Mouse (Mus musculus) gastrocnemius, postnatal 25 days (tissue): ENCODE measurements around the gene Olfr464. TPM values are rescaled to one million over a fixed set of nuclear protein-coding genes. Genes with fewer than 3 reads are reported as not detected.
"Not testable (repeated sequence)": the region's sequence is repeated elsewhere in the genome, so short reads cannot be mapped to it uniquely, and the experiment has no call there.

Experiments
- DNase-seq: peaks from one replicate; pipeline ENCODE4 v3.0.0; 2022
- long read RNA-seq, 2 experiments: library from polyadenylated mRNA; stranded (forward); transcript quantifications; one replicate each; pipeline ENCODE4 v2.0.0; 2021
- total RNA-seq, 2 experiments: library from RNA; stranded (reverse); gene quantifications; 1 replicate in 1 of 2; 2 replicates in 1 of 2; pipeline ENCODE4 v1.2.3; 2021

Olfr464 gene
- total RNA-seq = not detected
- long read RNA-seq, experiment 1 = 0 reads
- long read RNA-seq, experiment 2 = 0 reads

- no peak for DNase-seq
Observed at GRCm38 (mm10) chr11:87920966-87921365, at the start of gene Olfr464. Gene Olfr464, minus strand, starts transcription at chr11:87920967.

DNA sequence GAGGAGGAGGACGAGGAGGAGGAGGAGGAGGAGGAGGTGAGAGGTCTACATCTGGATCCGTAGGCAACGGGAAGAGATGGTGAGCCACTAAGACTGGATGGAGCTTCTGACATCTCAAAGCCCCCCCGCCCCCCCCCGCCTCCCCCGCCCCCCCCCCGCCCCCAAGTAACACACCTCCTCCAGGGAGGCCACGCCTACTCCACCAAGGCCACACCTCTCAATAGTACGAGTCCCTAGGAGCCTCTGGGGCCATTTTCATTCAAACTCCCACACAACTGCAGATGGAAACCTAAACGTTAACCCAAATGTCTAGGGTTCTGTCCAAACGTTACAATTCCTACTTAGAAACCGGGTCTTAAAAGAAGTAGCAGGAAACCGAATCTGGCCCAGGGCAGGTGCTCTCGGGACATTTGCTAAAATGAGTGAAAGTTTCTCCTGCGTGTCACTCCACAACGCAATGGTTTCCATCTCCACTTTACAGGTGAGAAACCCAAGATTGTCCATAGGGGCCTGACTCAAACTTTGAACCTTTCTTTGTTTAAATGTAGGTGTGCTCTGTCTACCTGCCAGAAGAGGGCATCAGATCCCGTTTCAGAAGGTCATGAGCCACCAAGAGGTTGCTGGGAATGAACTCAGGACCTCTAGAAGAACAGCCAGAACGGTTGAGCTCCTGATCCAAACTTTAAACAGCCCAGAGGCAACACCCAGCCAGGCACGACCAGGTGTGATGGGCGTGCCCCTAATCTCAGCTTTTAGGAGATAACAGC, 47.8 kb upstream of the Olfr464 start:
- DNase-seq = no peak

- peak; percentile 38 for DNase-seq
Observed at GRCm38 (mm10) chr11:87967692-87968289, 47.0 kb upstream of the Olfr464 start.

GRCm38 (mm10) chr11:87966214-87966613, 45.4 kb upstream of the Olfr464 start:
- DNase-seq = no peak

DNA sequence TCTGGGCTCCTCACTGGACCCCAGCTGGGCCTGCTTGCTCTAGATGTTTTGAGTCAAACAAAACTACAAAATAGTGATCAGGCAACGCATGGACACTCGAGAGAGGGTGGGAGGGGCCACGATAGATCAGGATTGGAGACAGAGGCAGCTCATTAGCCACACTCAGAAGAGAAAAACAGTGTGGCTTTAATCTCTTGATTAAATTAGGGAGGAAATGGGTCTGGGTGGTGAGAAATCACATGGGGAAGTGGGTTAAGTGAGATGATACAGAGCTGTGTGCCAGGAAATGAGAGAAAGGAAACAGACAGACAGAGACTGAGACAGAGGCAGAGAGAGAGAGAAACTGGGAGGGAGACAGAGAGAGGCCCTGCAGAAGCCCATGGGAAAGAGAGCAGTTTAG, 44.5 kb upstream of the Olfr464 start:
- DNase-seq = no peak

- DNase-seq = no peak
Observed at GRCm38 (mm10) chr11:87957066-87957465, 36.3 kb upstream of the Olfr464 start.

- no peak for DNase-seq
Observed at GRCm38 (mm10) chr11:87955144-87955543, 34.4 kb upstream of the Olfr464 start.

DNA sequence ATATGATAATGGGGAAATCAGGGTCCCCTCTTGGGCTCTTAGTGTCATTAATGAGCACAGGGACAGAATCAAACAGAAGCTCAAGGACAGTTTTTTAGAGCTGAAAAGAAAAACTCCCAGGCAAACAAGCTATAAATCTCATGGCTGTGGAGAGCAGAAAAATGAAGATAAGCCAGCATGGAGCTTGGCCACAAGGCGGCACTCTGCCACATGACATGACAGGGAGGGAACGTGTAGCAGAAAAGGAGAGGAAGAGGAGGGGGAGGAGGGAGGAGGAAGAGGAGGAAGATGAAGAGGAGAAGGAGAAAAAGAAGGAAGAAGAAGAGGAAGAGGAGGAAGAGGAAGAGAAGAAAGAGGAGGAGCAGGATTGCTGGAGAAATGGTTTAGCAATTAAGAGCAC, 29.2 kb upstream of the Olfr464 start:
- no peak for DNase-seq

DNA sequence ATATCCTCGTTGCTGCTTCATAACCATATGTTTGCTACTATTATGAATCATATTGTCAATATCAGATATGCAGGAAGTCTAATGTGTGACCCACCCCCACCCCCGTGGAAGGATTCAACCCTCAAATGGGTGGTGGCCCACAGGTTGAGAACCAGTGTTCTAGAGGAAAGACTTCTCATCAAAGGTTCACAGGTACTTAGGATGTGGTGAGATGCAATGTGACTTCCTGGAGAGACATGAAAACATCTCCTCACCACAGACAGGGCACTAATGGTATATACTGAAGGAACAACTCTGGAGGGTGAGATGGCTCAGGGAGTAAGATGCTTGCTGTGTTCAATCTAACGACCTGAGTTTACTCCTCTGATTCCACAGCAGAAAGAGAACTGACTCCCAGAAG, 14.7 kb upstream of the Olfr464 start:
- no peak for DNase-seq

GRCm38 (mm10) chr11:87933731-87934130, 13.0 kb upstream of the Olfr464 start:
- no peak for DNase-seq

DNA sequence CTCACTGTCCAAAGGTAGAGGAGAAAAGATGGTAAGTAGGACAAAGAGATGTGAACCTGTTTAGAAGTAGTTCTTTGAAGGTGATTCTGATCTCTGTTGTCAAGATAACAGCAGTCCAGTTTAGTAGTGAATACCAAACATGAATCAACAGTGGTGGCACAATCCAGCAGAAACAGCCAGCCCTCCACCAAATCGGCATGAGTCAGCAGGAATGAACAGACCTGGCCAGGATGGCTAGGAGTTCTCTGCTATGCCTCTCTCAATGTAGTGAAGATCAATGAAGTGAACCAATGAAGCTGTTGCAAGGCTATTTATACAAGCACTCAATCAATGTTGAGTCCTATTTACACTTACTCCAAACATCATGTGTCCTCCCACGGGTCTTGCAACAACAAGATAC, 9.6 kb upstream of the Olfr464 start:
- no peak for DNase-seq

- no peak for DNase-seq
Observed at GRCm38 (mm10) chr11:87920301-87920700, 466 bp downstream of the Olfr464 start.

DNA sequence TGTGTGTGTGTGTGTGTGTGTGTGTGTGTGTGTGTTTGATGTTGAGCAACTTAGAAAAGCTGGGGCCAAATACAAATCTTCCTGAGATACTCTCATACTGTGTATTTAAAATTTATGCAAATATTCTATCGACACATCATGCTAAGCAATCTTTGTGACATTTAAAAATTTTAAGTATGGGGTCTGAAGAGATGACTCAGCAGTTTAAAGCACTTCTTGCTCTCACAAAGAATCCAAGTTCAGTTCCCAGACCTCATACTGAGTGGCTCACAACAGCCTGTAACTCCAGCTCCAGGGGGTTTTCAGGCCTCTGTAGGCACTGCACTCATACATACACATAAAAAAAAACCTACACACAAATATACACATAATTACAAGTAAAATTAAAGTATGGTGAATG, 4.8 kb downstream of the Olfr464 start:
- no peak for DNase-seq

- DNase-seq = no peak
Observed at GRCm38 (mm10) chr11:87904331-87904730, 16.4 kb downstream of the Olfr464 start.

- no peak for DNase-seq
Observed at GRCm38 (mm10) chr11:87897287-87897686, 23.5 kb downstream of the Olfr464 start, which contains the start of gene Olfr463. Gene Olfr463, minus strand, starts transcription at chr11:87897387.

- DNase-seq = no peak
Observed at GRCm38 (mm10) chr11:87892168-87892567, 28.6 kb downstream of the Olfr464 start, which contains the start of gene Olfr462. Gene Olfr462, minus strand, starts transcription at chr11:87892268.

GRCm38 (mm10) chr11:87884856-87885255, 35.9 kb downstream of the Olfr464 start:
- DNase-seq = no peak

GRCm38 (mm10) chr11:87883493-87883892, 37.3 kb downstream of the Olfr464 start:
- no peak for DNase-seq

DNA sequence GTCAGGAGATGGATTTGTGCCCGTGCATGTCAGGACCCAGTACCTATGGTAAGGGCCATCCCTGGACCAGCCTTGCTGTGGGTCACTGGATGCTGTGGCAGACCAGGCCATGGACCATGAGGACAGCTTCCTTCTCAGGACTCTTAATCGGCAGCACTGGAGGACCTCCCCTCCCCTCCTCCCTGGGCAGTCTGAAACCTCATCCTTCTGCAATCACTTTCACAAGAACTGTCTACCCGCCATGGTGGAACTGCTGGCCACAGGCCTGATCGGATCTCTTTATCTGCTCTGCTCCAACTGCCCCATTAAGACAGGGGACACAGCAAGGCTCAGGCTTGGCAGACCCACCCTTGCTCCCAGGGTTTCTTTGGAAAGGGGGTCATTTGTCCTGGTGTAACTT, 39.1 kb downstream of the Olfr464 start:
- no peak for DNase-seq

GRCm38 (mm10) chr11:87879826-87880225, 40.9 kb downstream of the Olfr464 start:
- DNase-seq = no peak

GRCm38 (mm10) chr11:87875436-87875835, 45.3 kb downstream of the Olfr464 start, which contains the start of gene Epx:
Gene Epx, minus strand, starts transcription at chr11:87875536.
- no peak for DNase-seq

DNA sequence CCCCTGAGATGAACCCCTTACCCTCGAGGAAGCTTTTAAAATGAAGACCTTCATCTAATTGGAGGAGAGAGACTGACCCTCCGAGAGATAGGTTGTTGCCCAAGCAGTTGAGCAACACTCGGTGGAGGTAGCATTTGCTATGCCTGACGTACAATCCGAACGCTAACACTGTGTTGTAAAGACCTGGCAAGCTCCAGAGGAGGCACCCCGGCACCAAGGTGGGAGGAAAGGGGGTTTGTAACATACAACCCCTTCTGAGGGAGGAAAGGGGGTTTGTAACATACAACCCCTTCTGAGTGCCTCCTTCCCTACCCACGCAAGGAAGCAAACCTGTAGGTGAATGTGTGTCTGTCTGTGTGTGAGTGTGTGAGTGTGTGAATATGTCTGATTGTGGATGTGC, 49.0 kb downstream of the Olfr464 start:
- no peak for DNase-seq

DNA sequence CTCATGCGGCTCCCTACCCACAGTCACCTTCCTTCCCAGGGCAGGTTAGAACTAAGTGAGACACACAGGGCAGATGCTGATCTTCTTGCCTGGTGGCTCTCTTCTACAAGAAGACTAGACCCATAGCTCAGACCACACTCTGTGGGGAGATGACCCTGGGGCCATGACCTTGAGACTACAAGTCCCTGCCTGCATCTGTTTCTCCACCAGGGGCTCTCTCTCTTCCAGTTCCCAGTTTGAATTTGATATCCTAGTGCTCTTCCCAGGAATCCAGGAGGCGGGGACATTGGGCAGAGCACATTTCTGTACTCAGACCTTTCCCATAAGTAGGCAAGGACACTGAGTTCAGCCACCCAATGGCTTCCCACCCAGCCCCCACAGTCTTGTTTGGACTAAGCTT, 50.7 kb downstream of the Olfr464 start:
- DNase-seq = no peak

DNA sequence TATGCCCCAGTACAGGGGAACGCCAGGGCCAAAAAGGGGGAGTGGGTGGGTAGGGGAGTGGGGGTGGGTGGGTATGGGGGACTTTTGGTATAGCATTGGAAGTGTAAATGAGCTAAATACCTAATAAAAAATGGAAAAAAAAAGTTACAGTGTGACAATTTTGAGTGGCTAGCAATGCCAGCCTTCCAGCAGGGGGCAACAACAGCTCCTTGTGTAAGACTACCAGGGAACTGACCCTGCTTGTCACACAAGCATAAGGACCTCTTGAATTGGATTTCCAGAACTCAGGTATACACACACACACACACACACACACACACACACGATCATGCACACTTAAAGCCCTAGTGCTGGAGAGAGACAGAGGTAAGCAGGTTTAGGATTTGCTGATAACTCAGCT, 53.9 kb downstream of the Olfr464 start:
- not testable (repeated sequence) for DNase-seq
